Mouse (Mus musculus): Measurements from ENCODE around the gene Zfp341. TPM values are rescaled to one million over a fixed set of nuclear protein-coding genes. Genes with fewer than 3 reads are reported as not detected.

The Zfp341 gene
- total RNA-seq, 2 experiments from 2014 or later: 1.8 to 2.3 TPM

DNA sequence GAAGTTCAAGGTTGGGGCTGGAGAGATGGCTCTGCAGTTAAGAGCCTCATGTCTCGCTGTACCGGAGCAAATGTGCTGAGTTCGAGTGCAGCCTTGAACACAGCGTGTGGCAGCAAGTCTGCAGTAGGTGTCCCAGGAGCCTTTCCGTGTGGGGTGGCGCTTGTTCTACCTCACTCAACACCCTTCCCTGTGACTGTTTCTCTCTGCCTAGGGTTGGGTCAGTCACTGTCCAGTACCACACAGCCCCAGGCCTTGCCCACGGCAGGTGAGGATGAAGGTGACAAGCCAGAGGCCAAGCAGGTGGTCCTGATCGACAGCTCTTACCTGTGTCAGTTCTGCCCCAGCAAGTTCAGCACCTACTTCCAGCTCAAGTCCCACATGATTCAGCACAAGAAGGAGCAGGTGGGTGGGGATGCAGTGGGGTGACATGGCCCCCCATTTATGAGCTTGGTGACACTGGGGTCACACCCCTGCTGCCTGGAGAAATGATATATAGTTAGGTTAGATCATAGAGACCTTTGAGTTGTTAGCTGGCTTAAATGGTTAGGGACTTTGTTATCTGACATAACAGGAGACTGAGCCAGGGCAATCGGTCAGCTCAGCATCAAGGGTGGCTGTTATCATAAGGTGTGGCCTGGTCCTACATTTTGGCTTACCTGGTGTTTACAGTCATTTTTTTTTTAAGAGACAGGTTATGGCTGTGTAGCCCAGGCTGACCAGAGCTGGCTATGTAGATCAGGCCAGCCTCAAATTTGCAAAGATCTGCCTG lies 21.0 kb downstream of the Zfp341 start:
- no peak for DNase-seq

- no peak for DNase-seq
Observed at GRCm38 (mm10) chr2:154635826-154636225, 22.7 kb downstream of the Zfp341 start.

GRCm38 (mm10) chr2:154638521-154638920 lies 25.4 kb downstream of the Zfp341 start:
- no peak for DNase-seq

DNA sequence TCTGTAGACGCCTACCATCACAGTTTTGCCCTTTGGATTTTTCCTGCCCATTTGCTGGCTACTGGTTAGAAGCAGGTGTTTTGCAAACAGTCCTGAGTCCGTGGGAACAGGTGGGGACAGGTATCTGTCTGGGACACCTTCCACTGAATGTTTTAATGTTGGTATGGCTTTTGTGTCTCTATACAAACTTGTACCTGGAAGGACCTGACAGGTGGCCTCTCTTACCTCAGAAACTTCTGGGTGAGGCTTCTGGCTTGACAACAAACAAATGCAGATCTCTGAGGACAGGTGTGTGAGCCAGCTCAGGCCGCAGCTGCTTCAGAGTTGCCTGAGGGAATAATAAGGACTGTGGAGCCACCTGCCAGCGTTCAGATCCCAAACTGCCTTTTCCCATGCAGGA lies 26.0 kb downstream of the Zfp341 start:
- no peak for DNase-seq

DNA sequence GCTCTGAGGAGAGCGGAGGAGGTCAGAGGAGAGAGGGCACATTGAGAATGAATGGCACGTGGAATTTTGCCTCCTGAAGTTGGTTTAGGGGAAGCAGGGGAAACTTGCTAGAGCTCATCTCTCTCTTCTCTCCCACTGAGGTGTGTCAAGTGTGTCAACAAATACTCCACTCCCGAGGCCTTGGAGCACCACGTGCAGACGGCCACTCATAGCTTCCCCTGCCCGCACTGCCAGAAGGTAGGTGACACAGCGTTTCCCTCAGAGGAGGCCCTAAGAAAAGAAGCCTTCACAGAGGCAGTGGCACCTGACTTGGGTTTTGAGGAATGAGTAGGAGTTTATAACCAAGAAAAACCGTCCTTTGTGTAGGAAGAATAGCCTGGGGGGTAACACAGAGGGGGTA lies 28.1 kb downstream of the Zfp341 start:
- no peak for DNase-seq

GRCm38 (mm10) chr2:154642005-154642459 lies 28.9 kb downstream of the Zfp341 start:
- DNase-seq: no peak

DNA sequence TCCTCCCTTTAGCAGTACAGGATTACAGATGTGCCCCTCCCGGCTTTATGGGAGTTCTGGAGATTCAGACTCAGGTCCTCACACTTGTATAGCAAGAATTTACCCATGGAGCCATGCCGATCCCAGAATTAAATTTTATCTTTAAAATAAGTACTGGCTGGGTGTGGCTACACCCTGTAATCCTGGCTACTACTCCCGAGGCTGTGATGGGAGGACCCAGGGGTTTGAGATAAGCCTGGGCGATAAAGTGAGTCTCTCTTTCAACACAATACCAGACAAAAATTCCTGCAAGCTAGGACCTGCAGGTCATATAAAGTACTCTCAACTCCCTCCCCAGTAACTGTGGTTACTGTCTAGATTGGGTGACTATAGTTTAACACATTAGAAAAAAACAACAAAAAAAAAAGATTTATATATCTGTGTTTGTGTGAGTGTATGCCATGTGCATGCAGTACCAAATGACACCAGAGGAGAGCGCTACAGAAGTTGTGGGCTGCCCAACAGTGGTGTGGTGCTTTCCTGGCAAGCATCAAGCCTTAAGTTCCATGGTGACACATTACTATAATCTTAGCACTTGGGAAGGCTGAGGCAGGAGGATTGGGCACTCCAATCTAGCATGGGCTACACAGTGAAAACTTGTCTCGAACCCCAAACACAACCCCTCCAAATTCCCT lies 29.8 kb downstream of the Zfp341 start:
- no peak for DNase-seq

- no peak for DNase-seq
Observed at GRCm38 (mm10) chr2:154646634-154647033, 33.5 kb downstream of the Zfp341 start.

- DNase-seq: no peak
Observed at GRCm38 (mm10) chr2:154648086-154648485, 35.0 kb downstream of the Zfp341 start.

- no peak for DNase-seq
Observed at GRCm38 (mm10) chr2:154650404-154650803, 37.3 kb downstream of the Zfp341 start.

GRCm38 (mm10) chr2:154651363-154651762 lies 38.3 kb downstream of the Zfp341 start, which contains the start of gene Chmp4b:
Chmp4b (plus strand) TSS chr2:154651705.
- DNase-seq: no peak

GRCm38 (mm10) chr2:154654976-154655375 lies 41.9 kb downstream of the Zfp341 start:
- DNase-seq: no peak

DNA sequence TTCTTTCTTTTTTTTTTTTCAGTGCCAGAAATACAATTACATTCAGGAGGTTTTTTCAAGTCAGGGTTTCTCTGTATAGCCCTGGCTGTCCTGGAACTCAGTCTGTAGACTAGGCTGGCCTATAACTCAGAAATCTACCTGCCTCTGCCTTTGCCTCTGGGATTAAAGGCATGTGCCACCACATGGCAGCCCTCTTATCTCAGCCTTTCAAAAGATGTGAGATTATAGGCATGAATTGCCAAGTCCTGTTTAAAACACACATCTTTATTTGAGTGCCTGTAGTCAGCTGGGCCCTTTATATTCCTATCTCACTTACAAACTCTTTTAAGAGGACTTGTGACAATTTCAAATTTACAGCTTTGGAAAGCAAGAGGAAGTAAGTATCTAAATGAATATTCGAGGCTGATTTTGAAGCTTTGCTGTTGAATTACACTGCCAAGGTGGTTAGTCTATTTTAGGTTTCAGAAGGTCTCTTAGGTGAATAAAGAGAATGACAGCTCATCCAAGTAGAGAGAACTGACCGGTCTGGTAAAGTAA lies 42.8 kb downstream of the Zfp341 start:
- DNase-seq: no peak

DNA sequence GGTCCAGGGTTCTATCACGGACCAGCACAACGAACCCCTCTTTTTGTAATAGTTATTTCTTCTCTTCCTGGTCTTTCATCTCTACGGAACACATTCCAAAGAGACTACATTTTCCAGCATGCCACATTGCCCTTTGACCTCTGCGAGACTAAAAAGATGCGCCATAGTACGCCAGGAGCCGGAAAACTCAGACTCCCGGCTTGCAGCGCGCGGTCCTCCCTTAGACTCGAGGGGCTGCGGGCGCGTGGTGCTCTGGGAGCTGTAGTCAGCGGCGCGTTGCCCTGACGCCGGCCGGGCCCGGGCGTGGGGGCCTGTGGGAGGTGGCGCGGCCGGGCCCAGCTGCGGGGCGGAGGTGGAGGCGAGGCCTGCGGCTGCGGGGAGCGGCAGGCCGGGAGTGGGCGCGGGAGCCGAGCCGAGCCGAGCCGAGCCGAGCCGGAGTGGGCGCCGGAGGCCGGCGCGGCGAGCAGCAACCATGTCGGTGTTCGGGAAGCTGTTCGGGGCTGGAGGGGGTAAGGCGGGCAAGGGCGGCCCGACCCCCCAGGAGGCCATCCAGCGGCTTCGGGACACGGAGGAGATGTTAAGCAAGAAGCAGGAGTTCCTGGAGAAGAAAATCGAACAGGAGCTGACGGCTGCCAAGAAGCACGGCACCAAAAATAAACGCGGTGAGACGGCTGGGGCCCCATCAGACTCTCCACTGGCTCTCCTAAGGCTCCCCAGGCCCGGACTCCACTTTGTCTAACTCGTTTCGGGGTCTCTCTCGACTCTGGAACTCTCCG lies 43.8 kb downstream of the Zfp341 start:
- DNase-seq: peak; percentile 94

DNA sequence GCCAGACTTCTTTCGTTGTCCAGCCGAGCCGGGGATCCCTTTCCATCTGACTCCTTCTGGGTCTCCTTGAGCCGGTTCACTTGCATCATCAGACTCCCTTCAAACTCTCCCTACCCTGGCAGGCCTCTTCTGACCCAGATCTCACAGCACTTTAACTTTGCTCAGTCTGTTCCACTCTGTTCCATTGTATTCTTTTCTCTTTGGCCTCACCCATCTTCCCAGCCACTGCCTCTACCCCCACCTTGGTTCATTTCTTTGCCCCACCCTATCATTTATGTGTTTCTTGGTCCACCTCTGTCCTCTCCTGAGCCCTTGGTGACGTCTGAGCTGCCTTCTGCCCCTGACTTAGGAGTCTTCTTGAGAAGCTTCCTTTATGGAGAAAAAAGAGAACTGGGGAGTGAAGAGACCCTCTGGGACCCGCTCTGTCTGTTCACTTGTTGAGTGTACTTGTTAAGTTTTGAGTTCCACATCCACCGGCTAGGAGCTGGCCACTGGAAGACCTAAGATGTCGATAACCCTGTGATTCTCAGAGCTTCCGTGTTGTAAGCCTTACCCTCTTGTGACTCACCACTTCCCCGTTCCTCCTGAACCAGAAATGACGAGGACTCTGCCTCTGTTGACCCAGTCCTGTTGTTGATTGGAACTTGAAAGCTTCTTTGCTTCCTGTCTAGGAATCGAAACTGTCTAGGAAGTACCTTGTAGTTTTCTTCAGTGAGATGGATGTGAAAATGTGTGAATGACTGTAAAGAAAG lies 44.6 kb downstream of the Zfp341 start:
- no peak for DNase-seq

DNA sequence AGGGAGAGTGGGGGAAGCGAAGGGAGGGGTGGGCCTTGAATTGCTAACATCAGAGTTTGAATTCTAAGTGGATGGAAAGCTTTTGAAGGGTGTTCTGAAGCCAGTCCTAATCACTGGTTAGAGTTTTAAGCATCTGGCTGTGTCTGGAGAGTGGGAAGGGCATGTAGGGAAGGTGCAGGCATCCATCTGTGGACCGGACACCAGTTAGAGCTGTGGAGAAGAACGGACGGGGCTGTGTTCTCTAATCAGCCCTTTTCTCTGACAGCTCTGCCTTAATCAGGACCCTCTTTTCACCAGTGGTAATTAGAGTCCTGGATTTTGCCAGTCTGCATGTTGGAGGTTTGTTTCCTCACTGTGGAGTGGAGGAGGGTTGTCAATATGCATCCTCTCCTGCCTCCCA lies 46.0 kb downstream of the Zfp341 start:
- DNase-seq: no peak

DNA sequence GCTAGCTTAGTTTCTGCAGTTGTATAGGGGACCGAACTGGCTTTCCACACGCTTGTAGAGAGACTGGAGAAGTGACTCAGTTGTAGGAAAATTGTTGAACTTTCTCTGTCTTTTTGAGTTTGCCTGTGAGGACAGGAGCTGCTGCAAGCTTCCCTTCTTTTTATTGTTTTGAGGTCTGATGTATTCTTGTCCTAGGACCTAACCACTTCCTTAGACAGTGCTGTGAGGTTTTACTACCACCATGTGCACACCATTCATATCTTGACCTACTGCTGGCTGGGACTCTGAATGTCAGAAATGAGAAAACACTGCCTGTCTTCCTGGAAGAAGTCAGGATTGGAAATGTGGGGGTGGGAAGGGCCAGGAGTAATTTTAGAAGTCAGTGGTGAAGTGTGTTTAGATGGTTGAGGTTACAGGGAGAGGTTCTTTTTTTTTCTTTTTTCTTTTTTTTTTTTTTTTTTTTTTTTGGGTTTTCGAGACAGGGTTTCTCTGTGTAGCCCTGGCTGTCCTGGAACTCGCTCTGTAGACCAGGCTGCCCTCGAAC lies 46.5 kb downstream of the Zfp341 start:
- no peak for DNase-seq

- no peak for DNase-seq
Observed at GRCm38 (mm10) chr2:154668680-154669079, 55.6 kb downstream of the Zfp341 start.

- no peak for DNase-seq
Observed at GRCm38 (mm10) chr2:154670106-154670505, 57.0 kb downstream of the Zfp341 start.

- no peak for DNase-seq
Observed at GRCm38 (mm10) chr2:154670741-154671140, 57.6 kb downstream of the Zfp341 start.

DNA sequence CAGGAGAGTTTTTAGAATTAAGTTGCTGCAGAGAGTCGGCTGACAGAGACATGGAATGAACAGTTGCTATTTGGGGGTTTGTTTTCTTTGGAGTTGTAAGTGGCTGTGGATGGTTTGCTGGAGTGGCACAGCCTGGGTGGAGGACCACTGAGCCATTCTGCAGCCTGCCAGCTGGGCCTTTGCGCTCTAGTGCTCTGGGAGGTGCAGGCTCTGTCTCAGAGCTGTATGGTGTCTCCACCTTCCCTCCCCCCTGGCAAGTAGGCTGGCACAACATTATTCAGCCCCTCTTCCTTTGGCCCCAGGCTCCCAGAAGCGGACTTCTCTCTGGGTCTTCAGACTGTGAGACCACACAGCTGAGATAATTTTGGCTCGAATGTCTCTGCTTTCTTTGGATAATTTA lies 60.9 kb downstream of the Zfp341 start:
- no peak for DNase-seq
